Mouse (Mus musculus): ENCODE results near the gene Eva1b. TPM values are rescaled to one million over a fixed set of nuclear protein-coding genes. Genes with fewer than 3 reads are reported as not detected.

The Eva1b gene
- polyA plus RNA-seq, 1 experiment from 2014 or later: 35.4 TPM

DNA sequence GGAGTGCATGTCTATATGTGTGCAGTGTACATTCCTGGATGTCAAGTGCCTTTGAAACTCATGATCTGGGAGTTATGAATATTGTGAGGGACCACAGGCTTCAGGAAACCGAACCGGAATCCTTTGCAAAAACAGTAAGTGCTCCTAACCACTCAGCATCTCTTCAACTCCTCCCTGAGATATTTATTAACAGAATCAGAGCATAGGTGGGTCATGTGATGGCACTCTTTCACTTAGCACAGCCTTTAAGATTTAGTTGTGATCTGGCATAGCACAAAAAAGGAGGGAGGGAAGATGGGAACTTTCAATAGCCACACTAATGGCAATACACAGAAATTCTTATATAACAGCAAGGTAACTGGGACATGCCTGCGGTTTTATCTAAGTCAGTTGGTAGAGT, 39.6 kb downstream of the Eva1b start:
- WGBS: 93% methylated on average over 3 of the region's 3 CpGs
- no peak overlapping the region for H3K4me3 ChIP-seq
- H3K9ac ChIP-seq: no peak overlapping the region
- no peaks in the 10 kb centered on the region for H3K4me1 ChIP-seq
- no peak overlapping the region for H3K4me2 ChIP-seq (replicated peaks)
- no peaks in the 10 kb centered on the region for H3K27me3 ChIP-seq
- peaks cover 10% of the 10 kb centered on the region for H3K36me3 ChIP-seq
- H3K9me3 ChIP-seq (replicated peaks): no peaks in the 10 kb centered on the region
- H3K27ac ChIP-seq: no peak overlapping the region
- ATAC-seq (ENCODE audit: low FRiP score): no peak

DNA sequence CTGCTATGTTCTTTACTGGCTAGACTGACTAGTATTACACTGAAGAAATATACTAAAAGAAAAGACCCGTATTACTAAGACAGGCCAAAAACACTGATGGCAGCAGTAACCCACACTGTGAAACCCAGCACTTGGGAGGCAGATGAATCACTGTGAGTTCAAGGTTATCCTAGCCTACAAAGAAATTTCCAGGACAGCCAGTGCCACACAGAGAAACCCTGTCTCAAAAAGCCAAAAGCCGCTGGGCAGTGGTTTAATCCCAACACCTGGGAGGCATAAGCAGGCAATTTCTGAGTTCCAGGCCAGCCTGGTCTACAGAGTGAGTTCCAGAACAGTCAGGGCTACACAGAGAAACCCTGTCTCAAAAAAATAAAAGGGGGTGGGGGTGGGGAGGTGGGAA, 43.1 kb downstream of the Eva1b start:
- 91% methylated on average over 2 of the region's 2 CpGs for WGBS
- H3K27ac ChIP-seq: no peak overlapping the region
- H3K9ac ChIP-seq: no peak overlapping the region
- no peak overlapping the region for H3K4me3 ChIP-seq
- H3K4me1 ChIP-seq: no peaks in the 10 kb centered on the region
- H3K9me3 ChIP-seq (replicated peaks): no peaks in the 10 kb centered on the region
- H3K4me2 ChIP-seq (replicated peaks): no peak overlapping the region
- H3K36me3 ChIP-seq: peaks cover 34% of the 10 kb centered on the region
- no peaks in the 10 kb centered on the region for H3K27me3 ChIP-seq
- ATAC-seq (ENCODE audit: low FRiP score): no peak

DNA sequence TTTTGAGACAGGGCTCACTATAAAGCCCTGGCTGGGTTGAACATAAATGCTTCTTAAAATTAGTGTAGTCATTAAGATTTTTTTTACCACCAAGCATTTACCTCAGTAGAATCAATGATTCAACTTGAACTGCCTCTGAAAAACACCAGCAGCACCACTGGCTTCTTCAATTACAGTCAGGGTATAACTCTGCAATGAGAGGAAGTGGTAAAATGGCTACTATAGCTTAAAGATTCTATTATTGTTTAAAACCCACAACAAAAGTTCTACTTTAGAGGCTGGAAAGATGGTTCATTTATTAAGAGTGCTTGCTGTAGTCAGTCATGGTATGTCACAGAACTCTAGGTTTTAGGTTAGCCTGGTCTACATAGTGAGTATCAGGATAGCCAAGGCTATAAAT, 46.7 kb downstream of the Eva1b start:
- Histone ChIP-seq H3K27me3 (no peaks in the 10 kb centered on the region), H3K9ac (no peak overlapping the region), H3K9me3 (replicated peaks) (no peaks in the 10 kb centered on the region), H3K4me3 (no peak overlapping the region), H3K4me1 (no peaks in the 10 kb centered on the region), H3K4me2 (replicated peaks) (no peak overlapping the region), H3K27ac (no peak overlapping the region), H3K36me3 (peaks cover 30% of the 10 kb centered on the region)
- no peak for ATAC-seq (ENCODE audit: low FRiP score)

DNA sequence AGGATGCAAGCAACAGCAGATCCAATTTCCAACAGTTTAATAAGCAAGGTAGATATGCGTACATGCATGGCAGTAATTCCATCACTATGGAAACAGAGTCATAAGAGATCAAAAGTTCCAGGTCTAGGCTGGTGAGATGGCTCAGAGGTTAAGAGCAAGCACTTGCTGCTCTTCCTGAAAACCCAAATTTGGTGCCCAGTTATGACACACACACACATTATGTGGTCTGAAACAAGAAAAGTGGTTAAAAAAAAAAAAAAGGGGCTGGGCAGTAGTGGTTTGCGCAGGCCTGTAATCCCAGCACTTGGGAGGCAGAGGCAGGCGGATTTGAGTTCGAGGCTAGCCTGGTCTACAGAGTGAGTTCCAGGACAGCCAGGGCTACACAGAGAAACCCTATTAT, 47.4 kb downstream of the Eva1b start:
- Histone ChIP-seq H3K9ac (no peak overlapping the region), H3K4me3 (no peak overlapping the region), H3K27ac (no peak overlapping the region), H3K4me2 (replicated peaks) (no peak overlapping the region), H3K36me3 (peaks cover 30% of the 10 kb centered on the region), H3K4me1 (peaks cover 4% of the 10 kb centered on the region), H3K9me3 (replicated peaks) (no peaks in the 10 kb centered on the region), H3K27me3 (no peaks in the 10 kb centered on the region)
- WGBS: 94% methylated on average over 4 of the region's 4 CpGs
- ATAC-seq (ENCODE audit: low FRiP score): no peak

DNA sequence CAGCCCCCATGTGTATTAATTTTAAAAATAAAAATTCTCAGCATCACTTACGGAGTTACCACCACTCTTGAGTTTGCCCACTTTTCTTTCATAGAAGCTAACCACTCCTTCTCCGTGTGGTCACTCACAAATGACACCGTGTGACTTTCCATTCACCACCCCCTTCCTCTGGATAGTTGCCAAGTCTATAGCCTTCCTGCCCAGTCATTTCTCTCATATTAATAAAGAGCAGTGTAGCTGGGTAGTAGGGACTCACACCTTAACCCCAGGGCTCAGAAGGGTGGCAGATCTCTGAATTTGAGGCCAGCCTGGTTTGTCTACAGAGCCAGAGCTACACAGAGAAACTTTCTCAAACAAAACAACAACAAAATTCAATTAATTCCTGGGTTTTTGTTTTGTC, 49.9 kb downstream of the Eva1b start:
- Histone ChIP-seq H3K9me3 (replicated peaks) (no peaks in the 10 kb centered on the region), H3K36me3 (peaks cover 22% of the 10 kb centered on the region), H3K4me3 (no peak overlapping the region), H3K9ac (no peak overlapping the region), H3K4me1 (peaks cover 19% of the 10 kb centered on the region), H3K27me3 (no peaks in the 10 kb centered on the region), H3K27ac (no peak overlapping the region), H3K4me2 (replicated peaks) (no peak overlapping the region)
- WGBS: 81% methylated on average over 3 of the region's 3 CpGs
- no peak for ATAC-seq (ENCODE audit: low FRiP score)

Other genes with a start within 250 kb of the Eva1b start
- 0.30 and 1.3 TPM in 2 replicates for gene Csf3r, start 123.2 kb upstream of the Eva1b start, polyA plus RNA-seq (2016; fragmentation: Nextera tagmentation; extraction: Ambion mirVana)
- 133 and 140 TPM in 2 replicates for gene Mrps15, start 100.8 kb upstream of the Eva1b start, polyA plus RNA-seq (2016; fragmentation: Nextera tagmentation; extraction: Ambion mirVana)
- 23.5 and 25.0 TPM in 2 replicates for gene Oscp1, start 89.2 kb upstream of the Eva1b start, polyA plus RNA-seq (2016; fragmentation: Nextera tagmentation; extraction: Ambion mirVana)
- 37.7 and 39.6 TPM in 2 replicates for gene Lsm10, start 51.1 kb upstream of the Eva1b start, polyA plus RNA-seq (2016; fragmentation: Nextera tagmentation; extraction: Ambion mirVana)
- 49.4 and 51.0 TPM in 2 replicates for gene Stk40, start 43.8 kb upstream of the Eva1b start, polyA plus RNA-seq (2016; fragmentation: Nextera tagmentation; extraction: Ambion mirVana)
- gene Sh3d21, start 15.7 kb downstream of the Eva1b start, polyA plus RNA-seq (2016; fragmentation: Nextera tagmentation; extraction: Ambion mirVana): 3.7 and 5.3 TPM in 2 replicates
- gene Thrap3, start 55.0 kb downstream of the Eva1b start, polyA plus RNA-seq (2016; fragmentation: Nextera tagmentation; extraction: Ambion mirVana): 250 and 255 TPM in 2 replicates
- 143 and 150 TPM in 2 replicates for gene Map7d1, start 108.6 kb downstream of the Eva1b start, polyA plus RNA-seq (2016; fragmentation: Nextera tagmentation; extraction: Ambion mirVana)
- 109 and 113 TPM in 2 replicates for gene Trappc3, start 114.6 kb downstream of the Eva1b start, polyA plus RNA-seq (2016; fragmentation: Nextera tagmentation; extraction: Ambion mirVana)
- 50.1 and 56.7 TPM in 2 replicates for gene Col8a2, start 139.0 kb downstream of the Eva1b start, polyA plus RNA-seq (2016; fragmentation: Nextera tagmentation; extraction: Ambion mirVana)
- gene Adprhl2, start 174.0 kb downstream of the Eva1b start, polyA plus RNA-seq (2016; fragmentation: Nextera tagmentation; extraction: Ambion mirVana): 65.2 and 74.3 TPM in 2 replicates
- 6.3 and 6.7 TPM in 2 replicates for gene Tekt2, start 177.9 kb downstream of the Eva1b start, polyA plus RNA-seq (2016; fragmentation: Nextera tagmentation; extraction: Ambion mirVana)

Data from hindbrain, embryonic 12.5 days (tissue).